Mouse (Mus musculus) v-Abl transformed pro-B cells (cell line): ENCODE results near the gene Per3.

Experiments used
- in situ Hi-C, 2 experiments: fragments of 400-800 bp; cut with MboI; formaldehyde crosslinking; loops; one replicate each; pipeline ENCODE4 v1.15.1; 2025; ENCODE audit not compliant: unreplicated experiment in 2 of 2

The Per3 gene

DNA sequence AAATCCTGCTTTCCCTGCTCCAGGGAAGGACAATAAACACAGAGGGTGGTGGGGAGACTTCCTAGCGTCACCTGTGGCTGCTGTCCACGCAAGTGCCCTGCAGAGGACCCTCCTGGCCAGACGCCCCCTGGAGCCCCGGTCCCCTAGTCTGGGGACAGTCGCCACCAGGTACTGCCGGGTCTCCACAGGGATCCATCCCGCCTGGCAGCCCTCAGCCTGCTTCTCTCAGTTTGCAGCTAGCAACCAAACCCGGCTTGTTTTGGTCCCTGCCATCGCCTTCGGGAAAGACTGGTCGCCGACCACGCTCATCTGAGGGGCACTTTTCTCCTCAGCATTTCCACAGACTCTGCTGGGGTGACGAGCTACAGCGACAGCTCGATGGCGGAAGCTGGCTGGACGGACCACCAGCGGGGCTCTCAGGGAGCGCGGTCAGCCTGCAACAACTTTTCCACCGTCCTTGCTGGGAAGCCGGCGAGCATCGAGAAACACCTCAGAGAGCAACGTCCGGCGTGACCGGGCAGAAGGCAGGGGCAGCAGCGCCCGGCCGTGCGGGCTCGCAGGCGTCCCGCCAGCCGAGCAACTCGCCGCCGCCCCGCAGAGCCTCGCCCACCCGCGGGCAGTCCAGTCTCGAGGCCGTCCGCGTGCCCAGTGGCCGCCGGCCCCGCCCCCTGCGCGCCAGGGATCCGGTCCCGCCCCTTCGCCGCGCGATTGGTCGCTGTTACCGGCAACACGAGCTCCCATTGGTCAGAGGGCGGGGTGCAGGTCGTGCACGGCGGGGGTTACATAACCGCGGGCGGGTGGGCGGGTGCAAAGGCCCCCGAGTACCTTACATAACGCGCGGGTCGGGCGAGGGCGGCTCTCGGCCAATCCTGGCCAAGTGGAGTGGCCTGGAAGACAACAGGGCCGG lies at the start of gene Per3:
Gene Per3 (minus strand): TSS at position 629 of the 907 bp plus-strand sequence.
- in situ Hi-C loops, result no loop called here

DNA sequence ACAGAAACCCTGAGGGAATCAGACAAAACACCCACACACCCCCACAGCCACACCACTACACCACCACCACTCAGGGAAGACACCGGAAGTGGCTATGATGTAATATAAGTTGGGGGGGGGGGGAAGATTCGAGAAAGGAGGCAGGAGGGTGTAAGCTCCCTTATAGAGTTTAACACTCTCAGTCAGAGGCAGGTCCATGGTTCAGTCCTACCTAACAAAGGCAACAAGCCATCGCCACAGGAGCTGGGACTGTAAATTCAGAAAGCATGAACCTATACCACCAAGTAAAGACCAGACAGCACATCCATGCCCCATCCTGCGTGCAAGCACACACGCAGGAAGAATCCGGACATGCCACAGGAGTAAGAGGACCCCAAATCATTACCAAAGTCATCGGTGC lies 44.8 kb upstream of the Per3 start, which contains the start of gene Gm13090:
Gene Gm13090 (plus strand): TSS at position 301 of the 400 bp plus-strand sequence.
- in situ Hi-C loops, result no loop called here

DNA sequence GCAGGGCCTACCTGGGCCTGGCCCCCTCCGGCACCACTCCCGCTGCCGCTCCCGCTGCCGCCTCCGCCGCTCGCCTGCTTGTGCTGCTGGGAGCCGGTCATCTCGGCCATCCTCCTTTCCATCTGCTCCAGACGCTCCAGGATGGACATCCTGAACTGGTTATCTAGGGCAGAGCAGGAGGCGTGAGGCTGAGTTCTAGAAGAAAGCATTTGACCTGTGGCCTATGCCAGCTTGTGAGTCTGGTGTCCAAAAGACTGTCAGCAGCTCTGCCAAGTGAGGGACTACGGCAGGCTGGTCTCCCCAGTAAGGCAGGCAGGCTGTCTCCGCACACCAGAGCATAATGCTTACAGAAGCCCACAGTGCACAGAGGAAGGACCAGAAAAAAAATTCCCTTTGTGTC lies 44.4 kb upstream of the Per3 start:
- in situ Hi-C loops, result no loop called here

- in situ Hi-C loops, result no loop called here
These were observed 42.9 kb upstream of the Per3 start for GRCm38 (mm10) chr4:151087358-151087757.

DNA sequence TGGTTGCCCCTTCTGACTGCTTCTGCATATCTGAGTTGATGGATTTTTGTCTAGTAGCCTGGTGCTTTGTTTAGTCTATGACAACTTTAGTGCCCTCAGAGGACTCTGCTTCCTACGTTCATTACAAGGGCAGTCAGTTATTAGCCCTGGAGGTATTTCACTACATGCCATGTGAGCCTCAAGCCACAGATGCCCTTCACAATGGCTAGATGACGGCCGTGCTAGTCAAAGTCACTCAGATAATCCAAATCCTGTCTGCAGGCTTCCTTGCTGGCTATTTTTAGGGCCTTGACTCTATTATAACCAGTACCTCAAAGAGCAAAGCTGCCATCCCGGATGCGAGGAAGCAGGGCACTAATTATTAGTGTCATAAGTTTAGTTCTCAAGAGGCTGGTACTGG lies 38.6 kb upstream of the Per3 start:
- in situ Hi-C loops, result no loop called here

DNA sequence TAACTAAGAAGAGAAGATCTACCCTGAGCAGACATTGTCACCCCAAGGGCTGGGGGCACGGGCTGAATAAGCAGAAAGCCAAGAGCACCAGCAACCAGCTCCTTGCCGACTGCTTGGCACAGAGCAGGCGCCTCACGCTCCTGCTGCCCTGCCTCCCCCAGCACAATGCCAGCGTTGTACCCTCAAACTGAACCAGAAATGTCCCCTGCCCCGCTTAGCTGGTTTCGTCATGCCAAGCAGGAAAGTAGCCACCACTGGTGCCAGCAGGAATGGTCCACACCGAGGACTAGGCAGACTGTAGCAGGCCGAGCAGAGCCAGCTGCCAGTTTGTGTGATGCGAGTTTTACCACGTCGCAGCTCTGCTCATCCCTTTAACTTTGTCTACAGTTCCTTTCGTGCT lies 37.5 kb upstream of the Per3 start:
- in situ Hi-C loops, result no loop called here

DNA sequence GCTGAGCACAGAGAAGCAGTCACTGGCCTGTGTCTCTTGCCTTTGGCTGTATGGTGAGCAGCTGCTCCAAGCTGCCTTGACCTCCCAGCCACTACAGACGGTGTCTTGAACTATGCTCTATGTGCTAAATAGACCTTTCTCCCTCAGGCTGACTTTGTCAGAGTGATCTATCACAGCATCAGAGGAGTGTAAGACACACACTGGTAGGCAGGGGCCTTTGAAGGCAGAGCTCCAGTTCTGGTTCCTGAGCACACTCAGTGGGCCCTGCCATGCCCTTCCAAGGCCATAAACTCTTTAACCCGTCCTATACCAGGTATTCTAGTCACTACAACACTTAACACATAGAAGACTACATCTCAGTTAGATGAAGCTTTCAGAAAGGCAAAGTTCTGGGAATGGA lies 36.9 kb upstream of the Per3 start:
- in situ Hi-C loops, result no loop called here

- in situ Hi-C loops, result loop anchor here (5.0 to 25.0 kb wide), 3 partner anchors 70 to 1262 kb away; partner anchors contain the start of genes Chd5 (in 1 of the 2) and Rpl22 (in 1 of the 2)
These were observed 30.4 kb upstream of the Per3 start for GRCm38 (mm10) chr4:151074817-151075216.

DNA sequence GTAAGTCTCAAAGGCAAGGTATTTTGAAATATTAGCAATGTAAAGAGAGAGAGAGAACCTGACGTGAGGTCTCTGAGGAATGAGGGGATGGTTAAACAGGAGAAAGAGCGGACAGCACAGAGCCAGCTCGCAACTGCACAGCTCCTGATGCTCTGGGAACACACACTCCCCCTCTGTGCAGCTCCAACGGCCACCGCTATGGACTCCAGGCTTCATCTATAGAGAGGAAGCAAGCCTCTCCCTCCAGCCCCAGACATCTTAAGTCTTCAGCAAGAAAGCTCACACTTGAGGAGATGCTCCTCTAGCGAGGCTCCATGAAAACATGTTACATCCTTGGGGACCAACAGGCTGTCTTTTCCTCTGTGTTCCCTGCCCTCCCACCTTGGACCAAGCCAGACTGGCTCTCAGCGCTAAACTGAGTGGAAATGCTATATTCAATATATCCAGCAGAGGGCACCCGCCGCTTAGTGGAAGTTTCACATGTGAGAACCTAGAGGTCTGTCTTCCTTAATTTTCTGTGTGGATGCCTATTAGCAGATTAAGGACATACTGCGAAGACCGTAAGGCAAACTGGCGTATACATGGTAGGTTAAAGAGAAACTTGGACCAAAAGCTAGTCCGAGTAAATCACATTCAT lies 28.8 kb upstream of the Per3 start:
- in situ Hi-C loops, result loop anchor here in 1 of 2 experiments (10.0 to 25.0 kb wide), 2 partner anchors 72 to 1264 kb away; partner anchors contain the start of genes Chd5 and Rpl22

- in situ Hi-C loops, result loop anchor here in 1 of 2 experiments (10.0 to 25.0 kb wide), 2 partner anchors 74 to 1266 kb away; partner anchors contain the start of genes Chd5 and Rpl22
These were observed 26.5 kb upstream of the Per3 start for GRCm38 (mm10) chr4:151070962-151071361.

- in situ Hi-C loops, result loop anchor here (10.0 to 25.0 kb wide), 2 partner anchors 806 to 1269 kb away; partner anchors contain the start of genes Chd5 (in 1 of the 2) and Rpl22 (in 1 of the 2)
These were observed 24.3 kb upstream of the Per3 start for GRCm38 (mm10) chr4:151068751-151069150.

DNA sequence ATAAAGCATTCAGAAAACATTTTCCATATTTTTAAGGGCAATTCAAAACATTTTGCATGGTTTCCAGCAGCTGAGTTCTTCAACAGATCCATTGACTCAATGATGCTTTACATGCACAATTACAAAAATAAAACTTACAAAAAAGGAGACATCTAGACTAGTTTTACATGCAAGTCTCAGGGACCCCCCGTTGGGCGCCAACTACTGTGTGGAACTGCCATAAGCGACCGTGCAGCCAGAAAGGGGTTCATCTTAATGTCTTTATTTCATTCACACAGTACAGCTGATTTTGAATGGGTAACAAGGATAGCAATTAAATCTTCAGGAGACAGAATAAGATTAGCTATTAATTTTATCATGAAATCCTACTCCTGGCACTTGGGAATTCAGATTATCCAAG lies 15.1 kb upstream of the Per3 start:
- in situ Hi-C loops, result loop anchor here in 1 of 2 experiments (5.0 to 25.0 kb wide), 3 partner anchors 685 to 1278 kb away; partner anchors contain the start of genes Camta1, Chd5 and Rpl22

DNA sequence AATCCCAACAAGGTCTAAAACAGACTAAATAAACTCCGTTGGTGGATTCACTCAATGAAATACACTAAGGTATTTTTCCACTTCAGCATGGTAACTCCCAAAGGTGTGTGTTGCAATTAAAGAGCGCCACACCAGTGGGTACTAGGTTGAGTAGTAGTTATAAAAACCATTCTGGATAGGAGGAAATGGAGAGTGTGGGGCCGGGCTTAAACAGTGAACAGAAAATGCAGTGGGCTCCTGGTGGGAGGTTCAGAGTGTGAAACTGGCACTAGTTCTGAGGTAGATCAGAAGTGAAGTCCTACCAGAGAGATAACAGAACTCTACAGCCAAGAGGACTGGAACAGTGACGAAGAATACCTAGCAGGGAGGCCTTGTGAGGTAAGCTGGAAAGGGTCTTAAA lies 14.2 kb upstream of the Per3 start:
- in situ Hi-C loops, result loop anchor here in 1 of 2 experiments (5.0 to 25.0 kb wide), 3 partner anchors 686 to 1279 kb away; partner anchors contain the start of genes Camta1, Chd5 and Rpl22

DNA sequence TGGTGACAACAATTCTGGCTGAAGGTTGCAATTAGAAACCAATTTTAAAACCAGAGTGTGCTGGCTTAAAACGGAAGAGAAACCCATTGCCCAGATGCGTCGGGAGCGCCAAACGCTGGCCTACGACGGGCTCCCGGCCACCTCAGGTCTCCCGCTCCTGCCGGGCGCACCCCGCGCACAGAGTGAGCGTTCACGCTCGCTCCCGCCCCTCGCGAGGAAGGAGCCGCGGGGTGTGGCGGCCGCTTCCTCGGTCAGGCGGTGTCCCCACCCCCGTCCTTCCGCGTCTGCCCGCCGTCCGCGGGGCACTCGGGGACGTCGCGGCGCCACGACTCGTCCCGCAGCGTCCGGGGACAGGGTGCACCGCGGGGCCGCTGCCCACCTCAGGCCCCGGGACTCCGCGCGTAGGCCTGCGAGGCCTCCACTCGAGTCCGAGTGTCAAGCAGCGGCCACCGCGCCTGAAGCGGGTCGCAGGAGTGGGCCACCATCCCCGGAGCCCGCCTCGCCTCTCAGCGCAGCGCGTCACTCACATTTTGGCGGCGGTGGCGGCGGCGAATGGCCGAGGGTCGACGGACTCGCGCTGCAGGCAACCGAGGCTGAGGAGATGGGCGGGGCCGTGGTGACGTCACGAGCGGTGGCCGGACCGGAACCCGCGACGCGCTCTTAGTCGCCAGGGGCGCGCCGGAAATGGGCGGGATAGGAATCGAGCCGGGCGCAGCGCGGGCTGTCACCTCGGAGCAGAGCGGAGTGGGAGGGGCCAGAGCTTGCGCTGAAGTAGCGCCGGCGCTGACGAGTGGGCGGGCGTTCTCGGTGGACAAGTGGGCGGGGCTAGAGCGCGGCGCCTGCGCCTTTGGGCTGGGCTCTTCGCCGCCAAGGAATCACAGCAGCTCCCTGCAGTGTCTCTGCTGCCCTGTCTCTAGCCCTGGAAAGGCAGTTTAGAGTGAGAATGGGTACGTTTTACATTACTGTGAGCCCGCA lies 13.2 kb upstream of the Per3 start, which contains the start of gene Vamp3:
Gene Vamp3 (minus strand): TSS at position 617 of the 975 bp plus-strand sequence.
- in situ Hi-C loops, result loop anchor here in 1 of 2 experiments (5.0 to 25.0 kb wide), 3 partner anchors 687 to 1280 kb away; partner anchors contain the start of genes Camta1, Chd5 and Rpl22

- in situ Hi-C loops, result loop anchor here in 1 of 2 experiments (10.0 to 25.0 kb wide), 2 partner anchors 694 to 1286 kb away; partner anchors contain the start of genes Chd5 and Rpl22
These were observed 6.7 kb upstream of the Per3 start for GRCm38 (mm10) chr4:151051162-151051561.

DNA sequence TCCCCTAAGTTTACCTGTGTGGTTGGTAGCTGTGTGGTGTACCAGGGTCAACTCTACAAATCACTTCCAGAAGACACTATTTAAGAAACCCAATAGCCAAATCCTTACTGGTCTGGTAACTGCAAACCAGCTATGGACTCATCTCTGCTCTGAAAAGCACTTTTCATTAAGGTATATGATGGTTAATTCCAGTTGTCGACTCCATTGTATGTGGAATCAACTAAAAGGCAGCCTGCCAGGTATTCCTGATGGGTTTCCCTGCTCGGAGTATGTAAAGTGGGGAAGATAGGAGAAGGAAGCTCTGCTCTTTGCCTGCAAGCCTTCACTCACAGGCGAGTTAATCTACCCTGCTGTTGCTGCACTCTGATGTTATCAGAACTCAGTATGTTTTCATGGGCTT lies 2.1 kb upstream of the Per3 start:
- in situ Hi-C loops, result no loop called here

- in situ Hi-C loops, result no loop called here
These were observed 592 bp upstream of the Per3 start for GRCm38 (mm10) chr4:151044944-151045570.

DNA sequence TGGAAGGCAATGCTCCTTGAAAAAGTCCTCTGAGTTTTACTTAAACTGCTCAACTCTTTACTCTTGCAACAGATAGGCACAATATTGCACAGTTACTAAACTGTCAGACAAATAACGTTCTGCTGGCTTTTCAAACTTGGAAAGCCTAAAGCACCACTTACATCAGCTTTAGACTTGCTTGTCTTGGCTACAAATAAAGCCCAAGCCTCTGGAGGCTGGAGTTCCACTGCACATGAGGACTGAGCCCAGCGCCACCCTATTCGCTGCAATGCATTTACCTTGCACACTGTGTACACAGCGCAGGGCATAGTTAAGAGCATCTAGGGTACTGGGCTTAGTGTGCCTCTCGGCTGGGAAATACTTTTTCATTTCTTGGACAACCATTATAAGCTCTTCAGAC lies 1.2 kb downstream of the Per3 start:
- in situ Hi-C loops, result no loop called here

DNA sequence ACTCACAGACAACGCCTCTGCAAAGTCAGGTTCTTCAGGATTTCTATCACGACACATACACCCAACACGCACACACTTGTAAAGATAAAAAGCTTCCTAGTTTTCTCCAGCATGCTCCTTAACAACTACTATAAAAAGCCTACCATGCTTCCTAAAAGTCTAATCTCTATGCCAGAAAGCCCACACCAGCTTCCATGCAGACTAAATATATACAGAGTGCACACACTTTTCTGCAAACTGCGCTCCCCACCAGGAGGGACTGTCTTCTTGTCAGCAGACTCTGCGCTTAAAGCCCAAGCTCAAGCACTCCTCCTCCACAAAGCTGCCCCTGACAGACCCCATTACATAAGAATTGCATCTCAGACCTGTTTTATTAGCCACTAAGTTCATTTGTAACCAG lies 3.0 kb downstream of the Per3 start:
- in situ Hi-C loops, result no loop called here
